1 mouse cellular context compared by ENCODE assay signal in the genomic region with DNA sequence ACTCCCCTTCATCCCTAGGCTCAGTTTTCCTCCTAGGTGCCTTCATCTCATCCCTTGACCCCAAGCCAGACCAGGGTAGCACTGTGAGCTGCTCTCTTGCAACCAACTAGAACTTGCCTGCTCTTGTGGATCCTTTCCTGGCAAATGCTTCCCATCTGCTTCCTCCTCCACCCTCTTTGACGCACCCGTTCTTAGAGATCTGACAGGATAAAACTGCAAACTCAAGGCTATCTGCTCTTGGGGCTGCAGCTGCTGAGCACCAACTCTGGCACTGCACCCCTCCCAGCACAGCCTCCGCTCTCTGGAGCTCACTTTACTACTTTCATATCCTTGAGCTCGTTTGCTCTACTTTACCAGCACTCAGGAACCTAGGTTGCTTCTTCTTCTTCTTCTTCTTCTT.
A peak's percentile ranks its signal among the peaks of the same experiment; 100 is the strongest.
TF ChIP-seq lines count a peak whose summit lies in the region.

No protein-coding gene starts in this region.

TF ChIP-seq in MEL, 35 proteins besides CTCF, POLR2A, EP300 and RAD21 (continued from another document):
- TF ChIP-seq JUND (IDR thresholded peaks at IDR 0.05; ENCODE audit: low read depth, low read length) (no peak), MEF2A (IDR thresholded peaks at IDR 0.05; ENCODE audit: extremely low read depth, insufficient replicate concordance, low read depth, low read length, poor library complexity, severe bottlenecking) (no peak), ETS1 (IDR thresholded peaks at IDR 0.05; ENCODE audit: low read depth, low read length) (0 out of 2 replicates have a peak, but pooled peaks have one; percentile 2)
TF ChIP-seq in MEL: peak in this region for 5.
